ENCODE assay signal across 8 mouse cellular contexts in genomic region chr15:96377263-96377662, GRCm38 (mm10).
A peak's percentile ranks its signal among the peaks of the same experiment; 100 is the strongest.
DNase-seq lines count a peak whose midpoint lies in the region; ATAC-seq and TF ChIP-seq lines count a peak whose summit lies in the region.

No protein-coding gene starts in this region.

- no peaks in the 10 kb centered on the region for H3K27me3 ChIP-seq in hindbrain, embryonic 14.5 days (ENCODE audit: control insufficient read depth, insufficient read depth, low read length)
- no peaks in the 10 kb centered on the region for H3K27me3 ChIP-seq in hindbrain, embryonic 11.5 days (ENCODE audit: control insufficient read depth, insufficient read depth, low read length)
- H3K27me3 ChIP-seq in lung, embryonic 14.5 days (ENCODE audit: insufficient read depth, low read length), result no peaks in the 10 kb centered on the region

- no peak for TF ChIP-seq CTCF in lung, embryonic 14.5 days (IDR thresholded peaks at IDR 0.05; ENCODE audit: low read depth)

- WGBS in hindbrain, embryonic 14.5 days, result 84% methylated on average over 5 of the region's 5 CpGs
- WGBS in hindbrain, embryonic 11.5 days, result 92% methylated on average over 5 of the region's 5 CpGs
- 57% methylated on average over 5 of the region's 5 CpGs for WGBS in lung, embryonic 14.5 days

- 0 out of 2 replicates have a peak overlapping the region, but pooled peaks have one; percentile 5 for H3K27ac ChIP-seq in hindbrain, embryonic 14.5 days
- H3K27ac ChIP-seq in hindbrain, embryonic 11.5 days (ENCODE audit: low read depth, low read length), result no peak overlapping the region
- H3K27ac ChIP-seq in lung, embryonic 14.5 days (ENCODE audit: low read depth), result peak overlapping the region; percentile 58

- no peak for DNase-seq in hindbrain, embryonic 14.5 days (ENCODE audit: low spot score)
- DNase-seq in hindbrain, embryonic 11.5 days (ENCODE audit: low spot score), result no peak
- peak; percentile 23 for DNase-seq in MEL-GATA-1-ER (ENCODE audit: extremely low read depth, low read depth)
- peak; percentile 57 to 60 for DNase-seq in cerebellum, postnatal 14 days
- DNase-seq in lung, embryonic 14.5 days, result peak; percentile 71
- no peak for DNase-seq in yolk sac, embryonic 10.5 days (ENCODE audit: low spot score)
- DNase-seq in left cerebral cortex, postnatal 14 days (ENCODE audit: low spot score in 2 of 2), result no peak
- DNase-seq in ovary, postnatal 14 days (ENCODE audit: low spot score), result no peak

- no peak overlapping the region for H3K4me2 ChIP-seq in hindbrain, embryonic 14.5 days (replicated peaks)
- H3K4me2 ChIP-seq in hindbrain, embryonic 11.5 days (replicated peaks; ENCODE audit: low read depth, low read length), result no peak overlapping the region
- no peak overlapping the region for H3K4me2 ChIP-seq in lung, embryonic 14.5 days

- H3K4me1 ChIP-seq in hindbrain, embryonic 14.5 days (replicated peaks; ENCODE audit: control insufficient read depth, insufficient read depth, low read length), result no peaks in the 10 kb centered on the region
- no peaks in the 10 kb centered on the region for H3K4me1 ChIP-seq in hindbrain, embryonic 11.5 days (replicated peaks; ENCODE audit: control insufficient read depth, insufficient read depth, low read length)
- H3K4me1 ChIP-seq in lung, embryonic 14.5 days (ENCODE audit: insufficient read depth), result no peaks in the 10 kb centered on the region

- intact Hi-C loops in left cerebral cortex, postnatal 14 days (cut with DNase I), result no loop called here

- no peak overlapping the region for H3K9ac ChIP-seq in hindbrain, embryonic 14.5 days
- no peak overlapping the region for H3K9ac ChIP-seq in hindbrain, embryonic 11.5 days (ENCODE audit: low read depth, low read length)
- no peak overlapping the region for H3K9ac ChIP-seq in lung, embryonic 14.5 days

- no peak for ATAC-seq in hindbrain, embryonic 14.5 days (ENCODE audit: low FRiP score)
- ATAC-seq in hindbrain, embryonic 11.5 days (ENCODE audit: low FRiP score), result no peak
- ATAC-seq in lung, embryonic 14.5 days (ENCODE audit: insufficient read depth), result peak; percentile 35; the same call in 1 of the 2 replicates

- H3K36me3 ChIP-seq in hindbrain, embryonic 14.5 days (replicated peaks; ENCODE audit: control insufficient read depth, insufficient read depth), result peaks cover 65% of the 10 kb centered on the region
- peaks cover 3% of the 10 kb centered on the region for H3K36me3 ChIP-seq in hindbrain, embryonic 11.5 days (ENCODE audit: control insufficient read depth, insufficient read depth, low read length)
- peaks cover 75% of the 10 kb centered on the region for H3K36me3 ChIP-seq in lung, embryonic 14.5 days (ENCODE audit: insufficient read depth)

- no peak overlapping the region for H3K4me3 ChIP-seq in hindbrain, embryonic 14.5 days (replicated peaks; ENCODE audit: low read length)
- no peak overlapping the region for H3K4me3 ChIP-seq in hindbrain, embryonic 11.5 days (ENCODE audit: low read depth, low read length)
- H3K4me3 ChIP-seq in lung, embryonic 14.5 days (ENCODE audit: low read depth, low read length), result no peak overlapping the region

- H3K9me3 ChIP-seq in hindbrain, embryonic 14.5 days (ENCODE audit: control insufficient read depth, low read length), result no peaks in the 10 kb centered on the region
- no peaks in the 10 kb centered on the region for H3K9me3 ChIP-seq in hindbrain, embryonic 11.5 days (ENCODE audit: control insufficient read depth, low read length)
- H3K9me3 ChIP-seq in lung, embryonic 14.5 days (ENCODE audit: low read depth, low read length), result no peaks in the 10 kb centered on the region

Comparison
In these comparisons a context has a peak if more than half of its experiments do, and no peak if none do; other contexts are left out.
1. DNase-seq: peak in MEL-GATA-1-ER (single experiment), cerebellum, postnatal 14 days (2 of 2) and lung, embryonic 14.5 days (single experiment); none in hindbrain, embryonic 14.5 days (single experiment), hindbrain, embryonic 11.5 days (single experiment), yolk sac, embryonic 10.5 days (single experiment), left cerebral cortex, postnatal 14 days (0 of 2) and ovary, postnatal 14 days (single experiment).